Mouse (Mus musculus) embryo, embryonic 10.5 days (tissue): ENCODE results near the gene Ddx55.

ENCODE experiments used
- DNase-seq: peaks from one replicate; pipeline ENCODE4 v3.0.0-alpha.2; 2015; ENCODE audit warnings: low spot score

The Ddx55 gene

DNA sequence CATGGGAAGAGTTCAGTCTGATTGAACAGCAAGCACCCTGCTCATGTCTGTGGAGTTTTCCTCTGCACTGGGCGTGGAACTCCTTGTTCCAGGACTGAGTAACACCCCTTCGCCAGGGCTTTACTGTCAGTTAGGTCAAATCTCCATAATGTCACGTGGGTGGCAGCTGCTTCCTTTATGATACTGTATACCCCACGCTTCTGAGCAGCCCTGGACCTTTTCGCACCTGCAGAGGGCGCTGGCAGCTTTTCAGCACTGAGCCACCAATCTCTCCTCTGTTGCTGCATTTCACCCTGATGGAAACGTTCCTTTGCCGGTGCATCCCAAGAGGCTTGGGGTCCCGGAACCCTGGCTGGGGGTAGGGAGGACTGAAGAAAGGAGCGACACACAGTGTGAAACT lies 58.3 kb downstream of the Ddx55 start:
- DNase-seq = no peak

DNA sequence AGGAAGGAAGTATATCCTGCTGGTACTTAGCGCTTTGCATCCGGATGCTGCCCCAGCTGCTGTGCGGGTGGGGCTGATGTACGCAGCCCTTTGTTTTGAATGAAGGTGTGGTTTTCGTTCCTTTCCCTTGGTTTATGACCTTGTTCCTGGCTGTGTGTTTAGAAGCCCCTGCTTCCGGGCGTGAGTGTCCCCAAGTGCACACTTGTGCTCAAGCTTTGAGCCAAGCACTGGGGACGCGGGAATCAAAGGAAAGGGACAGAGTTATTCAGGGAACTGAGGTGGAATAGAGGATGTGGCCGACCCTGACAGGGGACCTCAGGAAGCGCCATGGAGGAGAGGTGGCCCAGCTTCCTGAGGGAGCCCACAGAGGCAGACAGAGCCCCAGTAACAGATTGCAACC lies 62.0 kb downstream of the Ddx55 start:
- no peak for DNase-seq

- no peak for DNase-seq
Measured at GRCm38 (mm10) chr5:124618711-124619110, 66.0 kb downstream of the Ddx55 start.
